Mouse (Mus musculus) liver, postnatal 0 days (tissue): ENCODE data around the gene Irak2. TPM values are rescaled to one million over a fixed set of nuclear protein-coding genes. Genes with fewer than 3 reads are reported as not detected.

Experiments used
- ATAC-seq: fragments of 200-750 bp; cut with Nextera tagmentation; 2 replicates; pipeline ENCODE4 v1.8.0; 2017; ENCODE audit warnings: mild to moderate bottlenecking, moderate library complexity
- DNase-seq: peaks from one replicate; pipeline ENCODE4 v3.0.0-alpha.2; 2016
- H3K27ac ChIP-seq: fragments of 300-500 bp; sonication (generic); 2 replicates; pipeline ENCODE4 v1.5.1; 2014; ENCODE audit warnings: antibody characterized with exemption, moderate library complexity, mild to moderate bottlenecking, low read depth
- H3K27me3 ChIP-seq: fragments of 300-500 bp; sonication (generic); 2 replicates; pipeline ENCODE4 v1.6.1; 2014; ENCODE audit warnings: low read length, control low read depth, mixed read lengths; ENCODE audit not compliant: insufficient read depth
- H3K36me3 ChIP-seq: fragments of 300-500 bp; sonication (generic); replicated peaks from 2 replicates; pipeline ENCODE4 v1.6.1; 2014; ENCODE audit warnings: mild to moderate bottlenecking, control low read depth, low read length, moderate library complexity, mixed read lengths; ENCODE audit not compliant: insufficient read depth
- H3K4me1 ChIP-seq: fragments of 300-500 bp; sonication (generic); 2 replicates; pipeline ENCODE4 v1.6.1; 2014; ENCODE audit warnings: antibody characterized with exemption, mild to moderate bottlenecking, control low read depth; ENCODE audit not compliant: insufficient read depth
- H3K4me2 ChIP-seq: fragments of 300-500 bp; sonication (generic); 2 replicates; pipeline ENCODE4 v1.6.1; 2014; ENCODE audit warnings: low read depth, mild to moderate bottlenecking, low read length, moderate library complexity, mixed read lengths
- H3K4me3 ChIP-seq: fragments of 300-500 bp; sonication (generic); 2 replicates; pipeline ENCODE4 v1.5.1; 2014; ENCODE audit warnings: low read depth, low read length
- H3K9ac ChIP-seq: fragments of 300-500 bp; sonication (generic); replicated peaks from 2 replicates; pipeline ENCODE4 v1.6.1; 2014; ENCODE audit warnings: mild to moderate bottlenecking, moderate library complexity
- H3K9me3 ChIP-seq: fragments of 300-500 bp; sonication (generic); 2 replicates; pipeline ENCODE4 v1.6.1; 2016; ENCODE audit warnings: mild to moderate bottlenecking, control low read depth, low read length, mixed read lengths
- CTCF ChIP-seq: sonication (generic); IDR thresholded peaks from 2 replicates; pipeline ENCODE4 v1.5.1; 2016; ENCODE audit warnings: antibody characterized with exemption, low read depth
- EP300 ChIP-seq: IDR thresholded peaks from 2 replicates; pipeline ENCODE4 v1.6.1; 2016; ENCODE audit warnings: antibody characterized with exemption, low read depth, mild to moderate bottlenecking
- WGBS: fragments of 180-500 bp; shearing (Covaris S2); extraction: QIAGEN DNeasy Blood & Tissue Kit; methylation state at CpG from one replicate; pipeline ENCODE4 v1.1.7; 2014; ENCODE audit not compliant: insufficient replicate concordance; 5-methylcytosine and 5-hydroxymethylcytosine counted together
- polyA plus RNA-seq: library from polyadenylated mRNA; unstranded; fragments of >200 nt; fragmentation: Nextera tagmentation; extraction: Ambion mirVana; gene quantifications from 2 replicates; pipeline ENCODE4 v1.2.1, GENCODE M21; 2015

Irak2 gene
- polyA plus RNA-seq, 1 experiment from 2014 or later = 10.8 TPM

- Histone ChIP-seq H3K4me2 (no peak overlapping the region), H3K9ac (no peak overlapping the region), H3K4me3 (no peak overlapping the region), H3K9me3 (no peaks in the 10 kb centered on the region), H3K36me3 (peaks cover 74% of the 10 kb centered on the region), H3K27me3 (no peaks in the 10 kb centered on the region), H3K27ac (peak overlapping the region; percentile 46; the same call in 1 of the 2 replicates), H3K4me1 (peaks cover 19% of the 10 kb centered on the region)
- no peak for ATAC-seq
- 69% methylated on average over 1 of the region's 1 CpGs for WGBS
- TF ChIP-seq EP300 (no peak), CTCF (no peak)
- DNase-seq = no peak
Measured at GRCm38 (mm10) chr6:113714797-113715196, 76.5 kb downstream of the Irak2 start.

- 77% methylated on average over 3 of the region's 3 CpGs for WGBS
- H3K9ac ChIP-seq = no peak overlapping the region
- no peak overlapping the region for H3K4me3 ChIP-seq
- no peaks in the 10 kb centered on the region for H3K9me3 ChIP-seq
- H3K36me3 ChIP-seq = peaks cover 59% of the 10 kb centered on the region
- TF ChIP-seq CTCF (no peak), EP300 (no peak)
- ATAC-seq (no peak; the same call in 1 of the 2 replicates), DNase-seq (no peak)
- H3K27ac ChIP-seq = no peak overlapping the region
- H3K27me3 ChIP-seq = no peaks in the 10 kb centered on the region
- peaks cover 28% of the 10 kb centered on the region for H3K4me1 ChIP-seq
- no peak overlapping the region for H3K4me2 ChIP-seq
Measured at GRCm38 (mm10) chr6:113717541-113717940, 79.3 kb downstream of the Irak2 start.

GRCm38 (mm10) chr6:113719878-113720277 is 81.6 kb downstream of the Irak2 start, which contains the start of gene Ghrl:
Gene Ghrl, minus strand, starts transcription at chr6:113719880.
- H3K27me3 ChIP-seq = no peaks in the 10 kb centered on the region
- H3K4me2 ChIP-seq = no peak within 1 kb of the TSS
- ATAC-seq (no peak), DNase-seq (no peak)
- H3K9me3 ChIP-seq = no peaks in the 10 kb centered on the region
- WGBS = 78% methylated on average over 3 of the region's 3 CpGs
- H3K9ac ChIP-seq = no peak within 1 kb of the TSS
- H3K4me1 ChIP-seq = peaks cover 25% of the 10 kb centered on the region
- H3K4me3 ChIP-seq = no peak within 1 kb of the TSS
- TF ChIP-seq CTCF = no peak
- TF ChIP-seq EP300 = no peak
- peaks cover 48% of the 10 kb centered on the region for H3K36me3 ChIP-seq
- H3K27ac ChIP-seq = peak within 1 kb of the TSS; percentile 34; the same call in 1 of the 2 replicates

- TF ChIP-seq CTCF = no peak
- TF ChIP-seq EP300 = no peak
- Histone ChIP-seq H3K9ac (no peak overlapping the region), H3K27ac (peak overlapping the region; percentile 34), H3K9me3 (no peaks in the 10 kb centered on the region), H3K4me2 (no peak overlapping the region), H3K27me3 (no peaks in the 10 kb centered on the region), H3K36me3 (peaks cover 45% of the 10 kb centered on the region), H3K4me3 (no peak overlapping the region), H3K4me1 (peaks cover 25% of the 10 kb centered on the region)
- 67% methylated on average over 4 of the region's 4 CpGs for WGBS
- DNase-seq = no peak
- peak; percentile 56 for ATAC-seq
Measured at GRCm38 (mm10) chr6:113721061-113721460, 82.8 kb downstream of the Irak2 start.

- TF ChIP-seq CTCF (no peak), EP300 (no peak)
- Histone ChIP-seq H3K4me2 (no peak overlapping the region), H3K27me3 (no peaks in the 10 kb centered on the region), H3K9ac (no peak overlapping the region), H3K36me3 (peaks cover 77% of the 10 kb centered on the region), H3K27ac (no peak overlapping the region), H3K4me3 (no peak overlapping the region), H3K9me3 (no peaks in the 10 kb centered on the region), H3K4me1 (no peaks in the 10 kb centered on the region)
- ATAC-seq (no peak), DNase-seq (no peak)
- 84% methylated on average over 7 of the region's 7 CpGs for WGBS
Measured at GRCm38 (mm10) chr6:113728181-113728580, 89.9 kb downstream of the Irak2 start.

GRCm38 (mm10) chr6:113731296-113731695 is 93.0 kb downstream of the Irak2 start:
- no peak overlapping the region for H3K27ac ChIP-seq
- no peak overlapping the region for H3K9ac ChIP-seq
- TF ChIP-seq EP300 (no peak), CTCF (no peak)
- no peaks in the 10 kb centered on the region for H3K27me3 ChIP-seq
- H3K36me3 ChIP-seq = peaks cover 86% of the 10 kb centered on the region
- H3K4me2 ChIP-seq = no peak overlapping the region
- no peak for ATAC-seq
- H3K4me1 ChIP-seq = no peaks in the 10 kb centered on the region
- no peak for DNase-seq
- WGBS = 84% methylated on average over 3 of the region's 3 CpGs
- no peaks in the 10 kb centered on the region for H3K9me3 ChIP-seq
- H3K4me3 ChIP-seq = no peak overlapping the region
